Mouse (Mus musculus) stomach, embryonic 14.5 days (tissue): ENCODE measurements around the gene Foxf1. TPM values are rescaled to one million over a fixed set of nuclear protein-coding genes. Genes with fewer than 3 reads are reported as not detected.

Experiments used
- ATAC-seq: fragments of 200-750 bp; cut with Nextera tagmentation; 2 replicates; pipeline ENCODE4 v1.8.0; 2017; ENCODE audit warnings: low read depth, moderate TSS enrichment; ENCODE audit not compliant: insufficient number of reproducible peaks, insufficient read depth, low FRiP score
- H3K27ac ChIP-seq: fragments of 300-500 bp; sonication (generic); 2 replicates; pipeline ENCODE4 v1.5.1; 2014; ENCODE audit warnings: mild to moderate bottlenecking, low read length, moderate library complexity, mixed read lengths
- H3K27me3 ChIP-seq: fragments of 300-500 bp; sonication (generic); 2 replicates; pipeline ENCODE4 v1.6.1; 2014; ENCODE audit warnings: low read length, control low read depth, mixed read lengths; ENCODE audit not compliant: control insufficient read depth, insufficient read depth
- H3K36me3 ChIP-seq: fragments of 300-500 bp; sonication (generic); 2 replicates; pipeline ENCODE4 v1.6.1; 2014; ENCODE audit warnings: mild to moderate bottlenecking, control low read depth, low read length, moderate library complexity, mixed read lengths; ENCODE audit not compliant: control insufficient read depth, insufficient read depth
- H3K4me1 ChIP-seq: fragments of 300-500 bp; sonication (generic); 2 replicates; pipeline ENCODE4 v1.6.1; 2014; ENCODE audit warnings: low read length, control low read depth, mixed read lengths; ENCODE audit not compliant: control insufficient read depth, insufficient read depth
- H3K4me2 ChIP-seq: fragments of 300-500 bp; sonication (generic); replicated peaks from 2 replicates; pipeline ENCODE4 v1.6.1; 2014; ENCODE audit warnings: low read depth, low read length, control low read depth
- H3K4me3 ChIP-seq: fragments of 300-500 bp; sonication (generic); 2 replicates; pipeline ENCODE4 v1.5.1; 2014; ENCODE audit warnings: low read depth, low read length, control low read depth
- H3K9ac ChIP-seq: fragments of 300-500 bp; sonication (generic); replicated peaks from 2 replicates; pipeline ENCODE4 v1.6.1; 2014; ENCODE audit warnings: low read depth, mild to moderate bottlenecking, control low read depth, low read length, moderate library complexity, mixed read lengths
- H3K9me3 ChIP-seq: fragments of 300-500 bp; sonication (generic); 2 replicates; pipeline ENCODE4 v1.6.1; 2016; ENCODE audit warnings: low read depth, low read length, control low read depth; ENCODE audit not compliant: control insufficient read depth
- WGBS: fragments of 180-500 bp; shearing (Covaris S2); extraction: QIAGEN DNeasy Blood & Tissue Kit; methylation state at CpG from one replicate; pipeline ENCODE4 v1.1.7; 2014; 5-methylcytosine and 5-hydroxymethylcytosine counted together
- polyA plus RNA-seq: library from polyadenylated mRNA; unstranded; fragments of >200 nt; fragmentation: Nextera tagmentation; extraction: Ambion mirVana; gene quantifications from 2 replicates; pipeline ENCODE4 v1.2.1, GENCODE M21; 2014

Gene Foxf1
- polyA plus RNA-seq, 1 experiment from 2014 or later = 163 TPM

DNA sequence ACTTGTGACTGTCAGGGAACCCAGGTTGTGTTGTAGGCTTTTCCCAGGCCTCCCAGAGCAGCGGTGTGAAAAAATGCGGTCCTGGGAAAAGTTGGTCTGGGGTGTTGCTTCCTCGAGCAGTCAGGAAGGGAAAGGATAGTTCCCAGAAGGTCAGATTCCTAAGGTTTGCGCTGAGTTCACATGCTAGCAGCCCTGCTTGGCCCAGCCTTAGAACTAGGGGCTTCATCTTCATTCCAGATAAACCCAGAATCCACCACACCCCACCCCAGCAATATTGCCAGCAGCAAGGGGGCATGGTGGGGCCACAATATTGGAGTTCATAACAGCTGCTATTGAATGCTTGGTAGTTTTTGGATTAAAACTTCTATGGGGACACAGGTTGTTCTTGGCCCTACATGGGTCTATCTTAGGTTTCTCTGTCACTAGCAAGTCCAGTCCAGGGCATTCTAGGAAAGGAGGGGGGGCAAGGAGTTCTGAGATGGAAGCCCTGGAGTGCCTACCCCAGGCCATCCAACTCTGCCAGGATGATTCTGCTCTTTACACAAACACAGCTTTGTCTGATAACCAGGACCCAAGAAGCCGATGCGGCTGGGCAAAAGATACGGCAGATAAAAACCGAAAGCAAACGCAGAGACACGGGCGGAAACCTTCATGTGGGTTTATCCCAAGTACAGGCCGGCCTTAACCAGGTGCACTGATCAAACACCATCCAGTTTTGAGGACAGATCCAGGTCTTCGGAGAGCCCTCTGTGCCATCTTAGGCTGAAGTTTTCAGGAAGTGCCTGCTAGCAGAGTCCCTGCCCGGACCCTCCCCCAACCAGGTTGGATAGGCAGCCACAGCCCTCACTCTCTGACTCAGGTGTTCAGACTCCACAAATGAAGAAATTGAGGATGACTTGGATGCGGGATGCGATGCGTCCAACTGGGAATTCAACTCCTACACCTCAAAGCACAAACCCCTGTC lies 36.6 kb downstream of the Foxf1 start:
- no peak for ATAC-seq
- no peak overlapping the region for H3K4me2 ChIP-seq
- H3K9ac ChIP-seq = no peak overlapping the region
- H3K4me1 ChIP-seq = peaks cover 20% of the 10 kb centered on the region
- no peaks in the 10 kb centered on the region for H3K9me3 ChIP-seq
- H3K27me3 ChIP-seq = peaks cover 65% of the 10 kb centered on the region
- no peak overlapping the region for H3K27ac ChIP-seq
- no peaks in the 10 kb centered on the region for H3K36me3 ChIP-seq
- WGBS = 41% methylated on average over 17 of the region's 17 CpGs
- H3K4me3 ChIP-seq = no peak overlapping the region

GRCm38 (mm10) chr8:121121704-121122103 lies 37.5 kb downstream of the Foxf1 start:
- Histone ChIP-seq H3K4me1 (peaks cover 20% of the 10 kb centered on the region), H3K4me3 (no peak overlapping the region), H3K27me3 (peaks cover 61% of the 10 kb centered on the region)

GRCm38 (mm10) chr8:121122368-121122767 lies 38.2 kb downstream of the Foxf1 start:
- H3K27ac ChIP-seq = no peak overlapping the region
- H3K4me3 ChIP-seq = no peak overlapping the region
- no peaks in the 10 kb centered on the region for H3K36me3 ChIP-seq
- peaks cover 14% of the 10 kb centered on the region for H3K4me1 ChIP-seq
- peaks cover 57% of the 10 kb centered on the region for H3K27me3 ChIP-seq
- H3K9me3 ChIP-seq = no peaks in the 10 kb centered on the region
- no peak for ATAC-seq
- 43% methylated on average over 7 of the region's 7 CpGs for WGBS
- no peak overlapping the region for H3K4me2 ChIP-seq
- H3K9ac ChIP-seq = no peak overlapping the region

More at GRCm38 (mm10) chr8:121121704-121122103, 37.5 kb downstream of the Foxf1 start:
- 46% methylated on average over 8 of the region's 8 CpGs for WGBS
- Histone ChIP-seq H3K36me3 (no peaks in the 10 kb centered on the region), H3K4me2 (no peak overlapping the region), H3K9me3 (no peaks in the 10 kb centered on the region), H3K9ac (no peak overlapping the region), H3K27ac (no peak overlapping the region)
- ATAC-seq = no peak

- 88% methylated on average over 2 of the region's 2 CpGs for WGBS
- Histone ChIP-seq H3K36me3 (no peaks in the 10 kb centered on the region), H3K9ac (no peak overlapping the region), H3K4me3 (no peak overlapping the region), H3K27me3 (peaks cover 50% of the 10 kb centered on the region), H3K27ac (no peak overlapping the region), H3K9me3 (no peaks in the 10 kb centered on the region), H3K4me1 (peaks cover 14% of the 10 kb centered on the region; the same call in 1 of the 2 replicates), H3K4me2 (no peak overlapping the region)
- no peak for ATAC-seq
These were observed 38.9 kb downstream of the Foxf1 start for GRCm38 (mm10) chr8:121123113-121123512.

- Histone ChIP-seq H3K27me3 (peaks cover 44% of the 10 kb centered on the region), H3K36me3 (no peaks in the 10 kb centered on the region), H3K9me3 (no peaks in the 10 kb centered on the region), H3K4me2 (peak overlapping the region; percentile 60), H3K27ac (no peak overlapping the region), H3K4me1 (peaks cover 14% of the 10 kb centered on the region; the same call in 1 of the 2 replicates), H3K4me3 (no peak overlapping the region), H3K9ac (no peak overlapping the region)
- ATAC-seq = no peak; the same call in 1 of the 2 replicates
- WGBS = 12% methylated on average over 17 of the region's 17 CpGs
These were observed 40.5 kb downstream of the Foxf1 start for GRCm38 (mm10) chr8:121124547-121125239.

GRCm38 (mm10) chr8:121125311-121125876 lies 41.2 kb downstream of the Foxf1 start:
- Histone ChIP-seq H3K4me3 (peak overlapping the region; percentile 24), H3K9me3 (no peaks in the 10 kb centered on the region), H3K4me1 (peaks cover 14% of the 10 kb centered on the region; the same call in 1 of the 2 replicates), H3K36me3 (no peaks in the 10 kb centered on the region), H3K27me3 (peaks cover 37% of the 10 kb centered on the region), H3K4me2 (peak overlapping the region; percentile 60), H3K27ac (peak overlapping the region; percentile 66; the same call in 1 of the 2 replicates), H3K9ac (no peak overlapping the region)
- peak; percentile 75 for ATAC-seq
- WGBS = under 1% methylated on average over 35 of the region's 36 CpGs

- ATAC-seq = no peak
- H3K9me3 ChIP-seq = no peaks in the 10 kb centered on the region
- H3K4me3 ChIP-seq = peak overlapping the region; percentile 24
- H3K27me3 ChIP-seq = peaks cover 35% of the 10 kb centered on the region
- H3K9ac ChIP-seq = no peak overlapping the region
- H3K36me3 ChIP-seq = no peaks in the 10 kb centered on the region
- peak overlapping the region; percentile 60 for H3K4me2 ChIP-seq
- WGBS = 10% methylated on average over 6 of the region's 6 CpGs
- no peak overlapping the region for H3K27ac ChIP-seq
- peaks cover 14% of the 10 kb centered on the region; the same call in 1 of the 2 replicates for H3K4me1 ChIP-seq
These were observed 42.0 kb downstream of the Foxf1 start for GRCm38 (mm10) chr8:121126191-121126590.

GRCm38 (mm10) chr8:121126694-121127093 lies 42.5 kb downstream of the Foxf1 start:
- H3K4me1 ChIP-seq = peaks cover 14% of the 10 kb centered on the region; the same call in 1 of the 2 replicates
- no peak for ATAC-seq

More at GRCm38 (mm10) chr8:121126694-121127093, 42.5 kb downstream of the Foxf1 start:
- Histone ChIP-seq H3K4me3 (no peak overlapping the region), H3K9ac (no peak overlapping the region), H3K4me2 (0 out of 2 replicates have a peak overlapping the region, but pooled peaks have one; percentile 10), H3K27me3 (peaks cover 33% of the 10 kb centered on the region), H3K9me3 (no peaks in the 10 kb centered on the region), H3K36me3 (no peaks in the 10 kb centered on the region), H3K27ac (peak overlapping the region; percentile 66; the same call in 1 of the 2 replicates)
- WGBS = 9% methylated on average over 6 of the region's 6 CpGs
